Mouse (Mus musculus): ENCODE measurements at regions not wholly inside any gene's neighbourhood (a gene's known extent, or its start where the extent isn't known, plus 50 kb on each side); places are given as distances from the start of the nearest gene placed in this dataset.

- DNase-seq (ENCODE audit: low spot score): no peak
These were observed 232.7 kb upstream of the Serp2 start for GRCm38 (mm10) chr14:76789376-76789775.

DNA sequence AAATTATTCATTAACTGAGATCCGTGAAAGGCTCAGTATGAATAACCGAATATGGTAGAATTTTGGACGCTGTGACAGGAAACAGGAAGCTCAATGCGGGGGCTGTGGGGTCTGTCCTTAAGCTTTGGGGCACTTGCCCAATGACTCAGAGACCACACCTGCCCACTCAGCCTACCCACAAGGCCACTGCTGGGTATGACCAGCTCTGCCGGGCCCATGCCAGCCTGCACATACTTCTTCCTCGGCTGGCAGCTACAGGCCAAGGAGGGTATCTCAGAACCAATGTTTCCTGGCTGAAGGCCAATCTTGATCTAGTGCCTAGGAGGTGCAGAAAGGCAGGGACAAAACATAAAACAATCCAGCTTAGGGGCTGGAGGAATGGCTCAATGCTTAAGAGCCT, 230.9 kb upstream of the Serp2 start:
- no peak for DNase-seq (ENCODE audit: low spot score)

GRCm38 (mm10) chr14:76786214-76786613, 229.5 kb upstream of the Serp2 start:
- no peak for DNase-seq (ENCODE audit: low spot score)

GRCm38 (mm10) chr14:76781524-76781880, 224.8 kb upstream of the Serp2 start:
- DNase-seq (ENCODE audit: low spot score): no peak

- no peak for DNase-seq (ENCODE audit: low spot score)
These were observed 224.2 kb upstream of the Serp2 start for GRCm38 (mm10) chr14:76780572-76781523.

DNA sequence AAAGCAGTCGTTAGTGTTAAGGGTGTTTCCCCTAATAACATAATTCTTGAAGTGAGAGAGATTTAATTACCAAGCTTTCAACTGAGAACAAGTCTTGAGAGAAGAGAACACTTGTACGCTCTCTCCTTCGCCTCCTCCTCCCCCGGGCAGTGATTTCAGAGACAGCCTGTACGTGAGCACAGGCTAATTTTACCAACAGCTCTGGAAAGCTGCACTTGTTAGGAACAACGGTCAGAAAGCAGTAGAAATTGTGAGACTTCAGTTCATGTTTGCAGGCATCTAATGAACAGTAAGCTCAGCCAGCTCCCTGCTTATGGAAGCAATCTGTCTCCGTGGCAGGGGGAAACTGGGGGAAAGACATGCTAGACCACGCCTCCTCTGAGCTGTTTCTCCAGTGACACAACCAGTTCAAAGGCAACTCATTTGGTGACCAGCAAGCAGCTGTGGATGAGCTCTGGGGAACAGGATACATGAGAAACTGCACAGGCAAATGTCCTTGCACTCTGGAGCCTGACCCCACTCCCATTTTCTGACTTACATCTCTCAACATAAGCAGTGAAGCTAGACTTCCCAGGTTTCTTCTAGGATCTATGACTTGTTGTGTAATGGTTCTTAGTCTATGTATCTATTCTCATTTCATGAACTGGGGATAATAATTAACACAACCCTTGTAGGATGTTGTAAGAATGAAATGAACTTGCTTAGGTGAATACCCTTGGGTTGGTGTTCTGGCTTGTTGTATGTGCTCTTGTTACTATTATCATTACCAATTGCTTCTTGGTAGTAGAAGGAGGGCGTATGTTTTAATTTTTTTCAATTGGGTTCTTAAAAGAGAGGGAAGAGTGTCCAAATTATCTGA, 222.1 kb upstream of the Serp2 start:
- DNase-seq (ENCODE audit: low spot score): no peak

DNA sequence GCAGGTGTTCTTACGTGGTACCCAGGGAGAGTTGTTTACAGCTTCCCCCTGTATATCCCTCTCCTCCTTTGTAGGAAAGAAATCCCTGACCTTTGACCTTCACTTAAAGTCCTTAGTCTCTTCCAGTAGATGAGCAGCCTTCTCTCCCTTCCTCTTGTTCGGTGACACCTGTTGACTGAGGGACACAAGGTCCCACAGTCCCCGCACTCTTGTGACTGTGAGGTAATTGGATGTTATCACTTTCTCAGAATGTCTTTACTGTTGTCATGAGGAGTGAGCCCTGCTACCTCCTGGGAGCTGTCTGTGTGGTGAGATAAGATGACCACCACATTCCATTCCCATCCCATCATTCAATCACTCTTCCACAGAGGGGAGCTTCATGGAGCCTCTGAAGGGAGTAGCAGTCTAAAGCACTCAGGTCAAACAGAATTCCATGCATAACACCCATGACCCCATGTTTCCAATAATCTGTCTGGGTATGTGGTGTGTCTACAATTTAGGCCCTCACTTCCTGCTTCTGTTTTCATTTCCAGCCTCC, 218.8 kb upstream of the Serp2 start:
- DNase-seq (ENCODE audit: low spot score): no peak

- DNase-seq (ENCODE audit: low spot score): no peak
These were observed 216.2 kb upstream of the Serp2 start for GRCm38 (mm10) chr14:76772781-76773438.

DNA sequence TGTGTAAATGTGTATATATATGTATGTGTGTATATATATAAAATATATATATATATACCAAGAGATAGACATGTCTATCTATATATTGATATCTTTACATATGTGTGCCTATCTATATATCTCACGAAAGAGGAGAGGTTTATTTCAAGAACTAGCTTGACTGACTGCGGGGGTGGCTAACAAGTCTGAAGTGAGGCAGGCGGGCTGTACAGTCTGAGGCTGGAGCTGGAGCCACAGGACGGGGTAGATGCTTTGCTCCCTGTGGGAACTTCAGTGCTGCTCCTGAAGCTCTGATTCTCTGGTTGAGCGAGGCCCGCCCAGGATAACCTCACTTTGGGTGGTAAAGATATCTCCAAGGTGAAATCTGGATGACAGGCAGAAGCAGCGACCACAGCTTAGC, 213.4 kb upstream of the Serp2 start:
- DNase-seq (ENCODE audit: low spot score): no peak

- DNase-seq (ENCODE audit: low spot score): no peak
These were observed 210.6 kb upstream of the Serp2 start for GRCm38 (mm10) chr14:76767301-76767700.

DNA sequence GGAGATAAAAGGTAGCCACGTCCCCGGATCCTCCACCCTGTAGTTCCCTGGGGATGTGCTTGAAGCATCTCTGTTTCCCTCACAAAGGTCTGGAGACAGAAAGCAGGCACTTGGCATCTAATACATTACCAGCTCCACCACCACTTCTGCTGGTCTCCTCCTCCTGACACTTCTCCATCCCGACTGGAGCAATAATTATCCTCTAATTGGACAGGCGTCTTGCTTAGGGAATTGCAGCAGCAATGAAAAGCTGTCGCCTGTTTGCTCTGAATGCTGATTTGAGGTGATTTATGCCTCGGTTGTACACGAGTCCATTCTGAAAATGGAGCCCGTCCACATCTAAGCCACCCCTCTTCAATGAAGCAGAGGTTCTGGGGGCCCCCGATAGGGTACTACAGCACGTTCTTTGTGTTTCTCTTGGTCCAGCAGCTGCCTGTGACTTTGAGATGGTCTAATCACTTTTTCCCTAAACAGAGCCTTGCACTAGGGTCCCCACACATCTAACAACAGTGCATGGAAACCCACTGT, 209.6 kb upstream of the Serp2 start:
- no peak for DNase-seq (ENCODE audit: low spot score)

DNA sequence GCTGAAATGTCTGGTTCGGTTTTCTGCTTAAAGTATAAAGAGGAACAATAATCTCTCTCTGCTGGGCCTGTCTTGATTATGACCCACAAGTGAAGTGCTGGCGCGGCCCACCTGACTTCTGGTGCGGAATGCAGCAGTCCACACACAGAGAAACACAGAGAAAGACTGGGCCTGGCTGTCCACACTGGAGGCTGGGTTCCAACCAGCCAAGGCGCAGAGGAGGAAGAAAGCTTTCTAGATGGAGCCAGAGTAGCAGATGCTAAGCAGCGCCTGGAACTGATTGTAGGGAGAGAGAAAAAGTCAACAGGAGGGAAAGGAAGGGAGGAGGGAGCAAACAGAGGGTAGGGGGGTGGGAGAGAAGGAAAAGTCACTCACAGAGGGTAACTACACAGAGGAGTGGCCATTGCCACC, 208.4 kb upstream of the Serp2 start:
- DNase-seq (ENCODE audit: low spot score): peak; percentile 62

- DNase-seq (ENCODE audit: low spot score): peak; percentile 74
These were observed 207.7 kb upstream of the Serp2 start for GRCm38 (mm10) chr14:76764390-76764796.

- no peak for DNase-seq (ENCODE audit: low spot score)
These were observed 206.8 kb upstream of the Serp2 start for GRCm38 (mm10) chr14:76763539-76763938.

GRCm38 (mm10) chr14:76762777-76763176, 206.1 kb upstream of the Serp2 start:
- DNase-seq (ENCODE audit: low spot score): no peak

GRCm38 (mm10) chr14:76761691-76762090, 205.0 kb upstream of the Serp2 start:
- DNase-seq (ENCODE audit: low spot score): no peak

- DNase-seq (ENCODE audit: low spot score): no peak
These were observed 204.6 kb upstream of the Serp2 start for GRCm38 (mm10) chr14:76761274-76761673.

- DNase-seq (ENCODE audit: low spot score): peak; percentile 57
These were observed 203.9 kb upstream of the Serp2 start for GRCm38 (mm10) chr14:76760509-76761023.

DNA sequence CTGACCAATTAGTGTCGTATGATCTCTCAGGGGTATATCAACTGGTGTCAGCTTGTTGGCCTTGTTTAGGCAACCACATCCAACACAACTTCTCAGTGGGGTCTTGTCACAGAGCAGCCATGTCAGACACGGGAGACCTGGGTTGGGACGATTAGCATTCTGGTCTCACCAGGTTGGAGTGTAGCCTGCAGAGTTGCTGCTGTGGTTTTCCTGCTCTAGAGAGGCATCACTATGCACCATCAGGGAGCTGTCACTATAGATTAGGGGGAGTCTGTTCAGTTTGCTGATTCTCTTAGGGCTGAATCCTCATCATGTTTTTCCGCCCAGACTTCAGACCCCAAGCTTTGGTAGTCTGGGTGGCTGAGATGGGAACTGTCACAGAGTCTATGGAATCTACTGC, 202.7 kb upstream of the Serp2 start:
- no peak for DNase-seq (ENCODE audit: low spot score)

GRCm38 (mm10) chr14:76758589-76758988, 201.9 kb upstream of the Serp2 start:
- no peak for DNase-seq (ENCODE audit: low spot score)

GRCm38 (mm10) chr14:76755591-76756376, 199.1 kb upstream of the Serp2 start:
- DNase-seq (ENCODE audit: low spot score): no peak

All from testis, postnatal 10 days (tissue).